In the genomic region with DNA sequence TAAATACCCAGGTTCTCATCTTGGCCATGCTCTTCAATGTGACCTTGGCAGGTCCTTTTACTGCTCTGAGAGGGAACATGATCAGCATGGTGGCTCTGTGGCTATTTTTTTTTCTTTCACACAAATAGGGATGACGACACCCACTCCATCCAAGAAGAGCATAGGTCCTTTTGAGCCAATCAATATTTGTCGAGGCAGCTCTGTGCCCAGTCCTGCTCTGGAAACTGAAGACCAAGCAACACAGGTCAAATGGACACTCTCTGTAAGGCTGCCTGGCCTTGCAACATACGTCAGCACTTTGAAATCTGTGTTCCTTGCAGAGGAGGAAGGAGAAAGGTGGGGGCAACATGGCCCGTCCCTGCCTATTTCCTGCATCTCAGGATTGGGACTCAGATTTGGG, we compare ENCODE assay signal across 34 mouse cellular contexts.
"Had no signal": no experiment of that assay in that cellular context is flagged by ENCODE, and none has a peak within 500 bp of the region (broad histone marks: within the 10 kb centered on the region; RNA-seq: fewer than 3 reads in every experiment).

No protein-coding gene starts in this region.

- H3K27me3 ChIP-seq: hindbrain, embryonic 12.5 days; hindbrain, embryonic 15.5 days had no signal

- H3K4me3 ChIP-seq: heart, embryonic 10.5 days; heart, embryonic 12.5 days; heart, embryonic 13.5 days; heart, embryonic 15.5 days; hindbrain, embryonic 10.5 days; hindbrain, embryonic 12.5 days; hindbrain, embryonic 13.5 days; hindbrain, embryonic 15.5 days; intestine, embryonic 15.5 days; kidney, embryonic 15.5 days; layer of hippocampus, adult 2 months had no signal

- H3K27ac ChIP-seq: heart, embryonic 10.5 days; heart, embryonic 13.5 days; heart, embryonic 15.5 days; hindbrain, embryonic 10.5 days; hindbrain, embryonic 12.5 days; hindbrain, embryonic 13.5 days; hindbrain, embryonic 14.5 days; hindbrain, embryonic 15.5 days; hindbrain, postnatal 0 days; intestine, embryonic 15.5 days; kidney, embryonic 15.5 days; kidney, postnatal 0 days; layer of hippocampus, adult 2 months had no signal

- ATAC-seq: hindbrain, embryonic 16.5 days; hindbrain, postnatal 0 days; inflammation-experienced regulatory T-cells, adult 6 months; intestine, embryonic 15.5 days; intestine, embryonic 16.5 days; intestine, postnatal 0 days had no signal

- H3K4me1 ChIP-seq: heart, embryonic 10.5 days; heart, embryonic 12.5 days; intestine, embryonic 15.5 days; kidney, embryonic 15.5 days had no signal

- H3K9ac ChIP-seq: heart, embryonic 12.5 days; heart, embryonic 13.5 days; heart, embryonic 15.5 days; hindbrain, embryonic 12.5 days; hindbrain, embryonic 13.5 days; hindbrain, embryonic 14.5 days; hindbrain, embryonic 15.5 days; intestine, embryonic 15.5 days; kidney, embryonic 15.5 days had no signal

- H3K36me3 ChIP-seq: heart, embryonic 10.5 days; heart, embryonic 12.5 days; heart, embryonic 13.5 days; heart, embryonic 15.5 days; hindbrain, embryonic 10.5 days; hindbrain, embryonic 12.5 days; hindbrain, embryonic 13.5 days; hindbrain, embryonic 15.5 days; intestine, embryonic 15.5 days; kidney, embryonic 15.5 days had no signal

- DNase-seq: heart, postnatal 10 days; heart, postnatal 14 days; heart, postnatal 36 days; heart, postnatal 4 days; kidney, adult 11 months; kidney, adult 18-20 months; kidney, adult 2 months; kidney, adult 8-10 months; kidney, adult 9 months; kidney, postnatal 10 days; kidney, postnatal 14 days; kidney, postnatal 36 days; kidney, postnatal 4 days; layer of hippocampus, adult 9-11 months; layer of hippocampus, postnatal 36 days had no signal

- H3K4me2 ChIP-seq: heart, embryonic 11.5 days; heart, embryonic 12.5 days; heart, embryonic 13.5 days; heart, embryonic 15.5 days; hindbrain, embryonic 12.5 days; hindbrain, embryonic 13.5 days; hindbrain, embryonic 14.5 days; hindbrain, embryonic 15.5 days; intestine, embryonic 15.5 days; kidney, embryonic 15.5 days had no signal

- H3K9me3 ChIP-seq: heart, embryonic 10.5 days; heart, embryonic 12.5 days; heart, embryonic 13.5 days; heart, embryonic 15.5 days; hindbrain, embryonic 10.5 days; hindbrain, embryonic 12.5 days; hindbrain, embryonic 13.5 days; hindbrain, embryonic 15.5 days; intestine, embryonic 15.5 days; kidney, embryonic 15.5 days had no signal
